Mouse (Mus musculus) lung, postnatal 36 days (tissue): Measurements from ENCODE around the gene E330017A01Rik.
A peak's percentile ranks its signal among the peaks of the same experiment; 100 is the strongest.
"Not testable (repeated sequence)": the region's sequence is repeated elsewhere in the genome, so short reads cannot be mapped to it uniquely, and the experiment has no call there.

Experiments
- DNase-seq: peaks from one replicate; pipeline ENCODE4 v3.0.0; 2022; ENCODE audit warnings: mixed read lengths

Gene E330017A01Rik

GRCm38 (mm10) chr16:58638689-58639175 is at the start of gene E330017A01Rik:
E330017A01Rik (minus strand) TSS chr16:58638739.
- peak; percentile 8 for DNase-seq

DNA sequence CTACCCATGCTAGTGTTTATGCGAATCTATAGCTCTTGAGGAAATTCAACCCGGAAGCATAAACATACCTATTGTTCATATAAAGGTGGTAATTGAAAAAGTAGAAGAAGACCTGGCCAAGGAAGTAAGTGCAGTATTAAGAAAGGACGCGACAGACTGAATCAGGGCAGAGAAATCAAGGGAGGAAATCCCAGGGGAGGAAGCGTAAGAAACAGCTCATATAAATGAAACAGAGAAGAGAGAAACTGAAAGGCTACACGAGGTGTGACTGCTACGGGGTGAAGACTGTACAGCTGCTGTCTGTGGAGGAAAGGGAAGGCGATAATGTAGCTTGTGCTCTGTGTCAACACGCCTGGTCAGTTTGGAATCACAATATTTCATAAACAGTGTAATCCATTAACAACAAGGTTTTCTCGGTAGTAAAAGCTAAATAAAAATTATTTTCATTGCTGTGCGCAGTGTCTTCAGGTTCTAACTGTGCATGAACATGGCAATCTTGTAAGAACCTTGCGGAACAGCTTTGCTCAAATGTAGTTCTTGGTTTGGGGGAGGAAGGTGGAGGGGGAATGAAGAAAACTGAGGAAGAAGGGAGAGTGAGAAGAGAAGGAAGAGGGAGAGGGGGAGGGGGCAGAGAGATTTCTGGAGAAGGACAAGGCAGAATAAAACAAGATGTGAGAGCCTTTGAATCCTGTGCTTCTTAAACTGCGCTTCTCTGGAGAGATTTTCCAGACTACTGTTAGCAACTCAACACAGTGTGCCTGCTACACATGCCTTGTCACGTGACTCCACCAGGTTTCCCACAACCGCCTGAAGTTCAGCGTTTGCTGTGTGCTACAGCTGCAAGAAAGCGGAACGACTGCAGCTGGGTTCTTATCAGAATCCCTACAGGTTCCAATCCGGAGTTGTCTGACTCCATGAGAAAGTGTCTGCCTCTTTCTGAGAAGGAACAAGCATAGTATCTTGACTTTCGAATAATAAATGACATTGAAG is 47.3 kb upstream of the E330017A01Rik start:
- no peak for DNase-seq

DNA sequence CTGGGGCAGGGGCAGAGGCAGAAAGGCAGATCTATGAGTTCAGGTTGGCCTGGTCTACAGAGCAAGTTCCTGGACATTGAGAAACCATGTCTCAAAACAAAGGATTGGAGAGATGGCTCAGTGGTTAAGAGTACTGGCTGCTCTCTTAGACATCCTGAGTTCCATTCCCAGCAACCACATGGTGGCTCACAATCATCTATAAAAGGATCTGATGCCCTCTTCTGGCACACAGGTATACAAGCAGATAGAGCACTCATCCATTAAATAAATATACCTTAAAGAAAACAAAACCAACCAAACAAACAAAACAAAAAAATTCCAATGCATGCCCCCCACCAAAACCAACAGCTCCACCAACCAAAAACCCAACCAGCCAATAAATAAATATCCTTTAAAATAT is 46.0 kb upstream of the E330017A01Rik start:
- no peak for DNase-seq

GRCm38 (mm10) chr16:58683911-58684310 is 45.4 kb upstream of the E330017A01Rik start:
- no peak for DNase-seq

DNA sequence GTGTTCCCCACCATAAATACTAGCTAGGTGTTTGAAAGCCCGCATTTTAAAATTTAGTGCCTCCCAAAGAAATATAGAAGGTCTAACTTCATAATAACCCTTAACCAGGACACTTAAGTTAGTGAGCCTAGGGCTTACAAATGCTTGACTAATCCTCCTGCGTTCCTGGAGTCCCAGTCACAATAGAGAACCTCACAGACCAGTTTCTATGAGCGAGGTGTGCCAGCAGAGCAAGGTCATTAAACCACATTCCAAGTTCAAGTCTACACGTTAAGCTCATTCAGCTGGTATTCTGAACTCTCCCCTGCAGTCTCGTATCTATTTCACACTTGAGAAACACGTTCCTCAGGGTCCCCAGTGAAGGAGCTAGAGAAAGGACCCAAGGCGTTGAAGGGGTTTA is 44.3 kb upstream of the E330017A01Rik start:
- no peak for DNase-seq

DNA sequence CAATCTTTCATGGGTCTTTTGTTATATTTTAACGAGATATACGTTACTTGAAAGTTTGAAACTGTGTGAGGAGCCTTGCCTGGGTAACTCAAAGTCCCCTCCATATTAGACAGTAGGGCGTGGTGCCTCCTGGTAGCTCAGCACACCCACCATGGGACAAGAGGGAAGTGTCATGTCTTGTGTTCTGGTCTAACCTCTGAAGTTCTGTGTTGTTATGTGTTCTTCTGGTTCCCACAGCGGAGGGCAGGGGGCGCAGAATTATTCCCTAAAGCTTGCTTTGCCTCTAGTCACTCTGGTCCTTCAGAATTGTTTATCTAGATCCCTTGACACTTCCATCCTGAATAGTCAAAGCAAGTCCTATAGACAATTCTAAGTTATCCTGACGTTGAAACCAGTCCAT is 43.5 kb upstream of the E330017A01Rik start:
- no peak for DNase-seq

GRCm38 (mm10) chr16:58678660-58679059 is 40.1 kb upstream of the E330017A01Rik start:
- DNase-seq = no peak

- DNase-seq = no peak
Measured at GRCm38 (mm10) chr16:58677491-58677890, 39.0 kb upstream of the E330017A01Rik start.

GRCm38 (mm10) chr16:58676633-58677032 is 38.1 kb upstream of the E330017A01Rik start:
- no peak for DNase-seq

DNA sequence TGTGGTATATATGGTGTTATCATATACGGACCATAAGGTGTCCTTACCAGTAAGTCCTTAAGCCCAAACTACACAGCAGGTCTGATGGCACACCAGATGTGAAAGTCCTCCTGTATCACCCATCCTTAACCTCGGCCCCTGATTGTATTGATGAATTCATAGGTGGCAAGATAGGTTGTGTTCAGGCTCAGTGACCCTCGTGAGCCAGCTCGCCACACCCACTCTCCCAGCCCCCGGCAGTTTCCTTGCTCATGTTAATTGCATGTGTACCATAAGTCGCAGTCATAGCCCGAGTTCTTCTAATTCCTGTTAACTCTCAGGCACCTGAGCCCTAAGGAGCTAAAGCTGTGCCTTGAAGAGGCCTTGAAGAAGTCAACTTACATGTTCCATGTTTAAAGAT is 37.6 kb upstream of the E330017A01Rik start:
- DNase-seq = no peak

GRCm38 (mm10) chr16:58675256-58675655 is 36.7 kb upstream of the E330017A01Rik start:
- no peak for DNase-seq

- no peak for DNase-seq
Measured at GRCm38 (mm10) chr16:58673811-58674410, 35.4 kb upstream of the E330017A01Rik start.

GRCm38 (mm10) chr16:58672396-58672795 is 33.9 kb upstream of the E330017A01Rik start:
- no peak for DNase-seq

DNA sequence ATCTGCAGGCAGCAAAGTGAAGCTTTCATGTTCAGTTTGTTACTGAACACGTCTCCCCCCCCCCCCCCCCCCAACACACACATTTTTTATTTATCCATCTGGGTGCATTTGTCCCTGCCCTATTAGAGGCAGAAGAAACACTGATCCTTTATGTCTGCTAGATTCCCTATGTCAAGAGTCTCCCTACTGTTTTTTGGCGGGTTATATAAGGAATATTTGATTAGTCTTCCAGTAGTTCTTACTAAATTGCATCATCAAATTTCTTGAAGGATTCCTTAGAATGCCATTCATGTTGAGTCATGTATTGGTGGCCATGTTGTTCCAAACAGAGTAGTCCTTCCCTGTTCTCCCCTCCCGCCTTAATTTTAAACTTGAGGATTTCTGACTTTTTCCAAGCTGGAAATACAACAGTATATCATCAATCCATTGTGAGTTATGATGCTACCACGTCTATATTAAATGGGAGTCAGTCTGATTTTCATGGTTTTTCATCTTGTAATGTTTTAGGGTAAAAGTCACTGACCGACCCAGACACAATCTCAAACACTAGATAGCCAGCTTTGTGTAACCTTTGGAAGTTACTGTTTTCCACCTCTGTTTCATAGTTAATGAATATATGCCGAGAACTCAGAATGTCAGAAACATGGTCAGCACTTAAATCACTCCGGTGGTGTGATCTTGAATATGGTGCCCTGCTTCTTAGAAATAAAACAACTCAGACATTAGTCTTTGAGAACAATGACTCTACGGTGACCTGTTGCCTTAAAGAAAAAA is 32.9 kb upstream of the E330017A01Rik start:
- DNase-seq = no peak

- peak; percentile 39 for DNase-seq
Measured at GRCm38 (mm10) chr16:58670643-58671042, 32.1 kb upstream of the E330017A01Rik start.

DNA sequence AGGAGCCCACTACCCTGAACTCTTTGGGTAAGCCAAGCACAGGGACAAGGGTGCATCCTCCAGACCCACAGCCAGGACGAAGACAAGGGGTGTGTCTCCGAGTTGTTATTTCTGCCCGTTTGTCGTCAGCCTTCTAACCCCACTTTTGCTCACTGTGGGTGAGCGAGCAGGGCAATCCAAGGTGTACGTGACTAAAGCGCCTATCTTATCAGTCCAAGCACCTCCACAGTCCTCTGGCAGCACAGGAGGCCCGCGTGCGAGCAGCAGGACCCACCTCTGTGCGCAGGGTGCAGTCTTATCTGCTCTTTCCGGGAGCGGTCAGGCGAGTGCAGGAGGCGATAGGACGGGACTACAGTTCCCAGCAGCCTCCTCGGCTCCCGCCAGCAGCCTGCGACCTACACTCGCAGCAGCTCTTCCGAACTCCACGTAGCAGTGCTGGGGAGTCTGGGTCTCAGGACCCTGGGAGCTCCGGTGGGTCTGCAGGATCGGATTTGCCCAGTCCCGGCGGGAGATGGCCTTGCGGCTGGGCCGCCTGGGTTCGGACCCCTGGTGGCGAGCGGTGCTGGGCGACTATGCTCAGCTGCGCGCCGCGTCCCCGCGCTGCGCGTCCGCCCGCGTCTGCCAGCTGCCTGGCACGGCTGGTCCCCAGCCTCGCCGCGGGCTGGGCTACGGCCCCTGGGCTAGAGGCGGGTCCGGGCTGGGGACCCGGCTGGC is 31.5 kb upstream of the E330017A01Rik start, which contains the start of gene Cpox:
TSS of gene Cpox (plus strand) at position 376 of the 714 bp plus-strand sequence.
- peak; percentile 82 for DNase-seq

GRCm38 (mm10) chr16:58669264-58669663 is 30.7 kb upstream of the E330017A01Rik start:
- no peak for DNase-seq

GRCm38 (mm10) chr16:58668586-58668985 is 30.0 kb upstream of the E330017A01Rik start:
- DNase-seq = no peak

DNA sequence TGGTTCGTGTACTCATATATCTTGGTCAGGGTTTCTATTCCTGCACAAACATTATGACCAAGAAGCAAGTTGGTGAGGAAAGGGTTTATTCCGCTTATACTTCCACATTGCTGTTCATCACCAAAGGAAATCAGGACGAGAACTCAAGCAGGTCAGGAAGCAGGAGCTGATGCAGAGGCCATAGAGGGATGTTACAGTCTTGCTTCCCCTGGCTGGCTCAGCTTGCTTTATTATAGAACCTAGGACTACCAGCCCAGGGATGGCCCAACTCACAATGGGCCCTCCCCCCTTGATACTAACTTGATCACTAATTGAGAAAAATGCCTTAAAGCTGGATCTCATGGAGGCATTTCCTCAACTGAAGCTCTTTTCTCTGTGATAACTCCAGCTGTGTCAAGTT is 28.1 kb upstream of the E330017A01Rik start:
- DNase-seq = not testable (repeated sequence)

DNA sequence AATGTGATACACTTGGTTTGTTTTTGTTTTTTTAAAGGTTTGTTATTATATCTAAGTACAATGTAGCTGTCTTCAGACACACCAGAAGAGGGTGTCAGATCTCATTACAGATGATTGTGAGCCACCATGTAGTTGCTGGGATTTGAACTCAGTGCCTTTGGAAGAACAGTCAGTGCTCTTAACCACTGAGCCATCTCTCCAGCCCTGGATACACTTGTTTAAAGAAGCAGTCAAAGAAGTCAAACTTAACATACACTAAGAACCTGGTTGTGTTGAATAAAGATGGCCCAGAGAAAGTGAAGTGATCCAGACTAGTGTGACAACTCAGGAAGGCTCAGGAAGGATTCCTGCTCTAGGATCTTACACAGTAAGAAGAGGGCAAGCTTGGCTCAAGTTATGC is 26.6 kb upstream of the E330017A01Rik start:
- DNase-seq = not testable (repeated sequence)

- no peak for DNase-seq
Measured at GRCm38 (mm10) chr16:58663816-58664215, 25.3 kb upstream of the E330017A01Rik start.

- DNase-seq = no peak
Measured at GRCm38 (mm10) chr16:58663021-58663420, 24.5 kb upstream of the E330017A01Rik start.
